Mouse (Mus musculus) heart, postnatal 10 days (tissue): Measurements from ENCODE around the gene Cacna1a. TPM values are rescaled to one million over a fixed set of nuclear protein-coding genes. Genes with fewer than 3 reads are reported as not detected.

Source experiments
- DNase-seq, 2 experiments: peaks; one replicate each; pipeline ENCODE4 v3.0.0; 2021
- intact Hi-C: fragments of 180-260 bp; cut with DNase I; formaldehyde crosslinking; loops from one replicate; pipeline ENCODE4 v1.15.1; 2025
- total RNA-seq, 2 experiments: library from RNA; stranded (reverse); gene quantifications; 2 replicates each; pipeline ENCODE4 v1.2.3; 2021

Cacna1a gene
- total RNA-seq, 2 experiments from 2014 or later, result 6.1 to 6.5 TPM

- intact Hi-C loops, result no loop called here
- no peak for DNase-seq
These were observed 7.7 kb downstream of the Cacna1a start for GRCm38 (mm10) chr8:84395751-84396457.

GRCm38 (mm10) chr8:84413886-84414851 lies 25.9 kb downstream of the Cacna1a start:
- DNase-seq, result peak; percentile 45 to 47
- intact Hi-C loops, result loop anchor here (5.0 kb wide), 1 partner anchor 58 kb away; no protein-coding TSS in a partner anchor

GRCm38 (mm10) chr8:84414918-84415317 lies 26.7 kb downstream of the Cacna1a start:
- DNase-seq, result no peak
- intact Hi-C loops, result loop anchor here (5.0 kb wide), 1 partner anchor 57 kb away; no protein-coding TSS in a partner anchor

GRCm38 (mm10) chr8:84415378-84415898 lies 27.2 kb downstream of the Cacna1a start:
- intact Hi-C loops, result no loop called here
- peak; percentile 30 to 38 for DNase-seq

- no peak for DNase-seq
- intact Hi-C loops, result no loop called here
These were observed 27.8 kb downstream of the Cacna1a start for GRCm38 (mm10) chr8:84416041-84416440.

- no peak for DNase-seq
- intact Hi-C loops, result no loop called here
These were observed 28.7 kb downstream of the Cacna1a start for GRCm38 (mm10) chr8:84416915-84417314.

- DNase-seq, result no peak
- intact Hi-C loops, result no loop called here
These were observed 29.6 kb downstream of the Cacna1a start for GRCm38 (mm10) chr8:84417840-84418239.

- DNase-seq, result no peak
- intact Hi-C loops, result no loop called here
These were observed 36.2 kb downstream of the Cacna1a start for GRCm38 (mm10) chr8:84424426-84424825.

GRCm38 (mm10) chr8:84426087-84426486 lies 37.8 kb downstream of the Cacna1a start:
- DNase-seq, result no peak
- intact Hi-C loops, result no loop called here

- no peak for DNase-seq
- intact Hi-C loops, result no loop called here
These were observed 38.3 kb downstream of the Cacna1a start for GRCm38 (mm10) chr8:84426582-84426981.

GRCm38 (mm10) chr8:84428034-84428433 lies 39.8 kb downstream of the Cacna1a start:
- no peak for DNase-seq
- intact Hi-C loops, result no loop called here

GRCm38 (mm10) chr8:84429014-84429413 lies 40.8 kb downstream of the Cacna1a start:
- no peak for DNase-seq
- intact Hi-C loops, result no loop called here

- intact Hi-C loops, result no loop called here
- DNase-seq, result no peak
These were observed 41.3 kb downstream of the Cacna1a start for GRCm38 (mm10) chr8:84429492-84429891.

GRCm38 (mm10) chr8:84435370-84435769 lies 47.1 kb downstream of the Cacna1a start:
- intact Hi-C loops, result no loop called here
- no peak for DNase-seq

- intact Hi-C loops, result no loop called here
- no peak for DNase-seq
These were observed 51.6 kb downstream of the Cacna1a start for GRCm38 (mm10) chr8:84439813-84440212.

GRCm38 (mm10) chr8:84442043-84442442 lies 53.8 kb downstream of the Cacna1a start:
- intact Hi-C loops, result no loop called here
- DNase-seq, result peak in 1 of 2 experiments; percentile 10

- intact Hi-C loops, result no loop called here
- DNase-seq, result no peak
These were observed 58.3 kb downstream of the Cacna1a start for GRCm38 (mm10) chr8:84446571-84446991.

GRCm38 (mm10) chr8:84454532-84454931 lies 66.3 kb downstream of the Cacna1a start:
- peak; percentile 80 to 83 for DNase-seq
- intact Hi-C loops, result no loop called here

GRCm38 (mm10) chr8:84458853-84459252 lies 70.6 kb downstream of the Cacna1a start:
- intact Hi-C loops, result no loop called here
- DNase-seq, result no peak

- intact Hi-C loops, result no loop called here
- DNase-seq, result peak; percentile 7 to 23
These were observed 71.0 kb downstream of the Cacna1a start for GRCm38 (mm10) chr8:84459276-84459675.

GRCm38 (mm10) chr8:84460698-84461097 lies 72.5 kb downstream of the Cacna1a start:
- peak; percentile 25 to 40 for DNase-seq
- intact Hi-C loops, result no loop called here
